Mouse (Mus musculus) limb, embryonic 14.5 days (tissue): ENCODE data around the gene Dnajc12. TPM values are rescaled to one million over a fixed set of nuclear protein-coding genes. Genes with fewer than 3 reads are reported as not detected.

ENCODE experiments used
- ATAC-seq: fragments of 200-750 bp; cut with Nextera tagmentation; 2 replicates; pipeline ENCODE4 v1.8.0; 2017; ENCODE audit warnings: low read depth, moderate number of reproducible peaks, moderate TSS enrichment; ENCODE audit not compliant: low FRiP score
- DNase-seq: peaks from one replicate; pipeline ENCODE4 v3.0.0-alpha.2; 2015; ENCODE audit warnings: low spot score
- H3K27ac ChIP-seq: fragments of 300-500 bp; sonication (generic); replicated peaks from 2 replicates; pipeline ENCODE4 v1.5.1; 2014; ENCODE audit warnings: low read depth, mild to moderate bottlenecking, low read length, moderate library complexity, mixed read lengths
- H3K27me3 ChIP-seq: fragments of 300-500 bp; sonication (generic); 2 replicates; pipeline ENCODE4 v1.6.1; 2014; ENCODE audit warnings: low read length, mixed read lengths; ENCODE audit not compliant: control insufficient read depth, insufficient read depth
- H3K36me3 ChIP-seq: fragments of 300-500 bp; sonication (generic); 2 replicates; pipeline ENCODE4 v1.6.1; 2014; ENCODE audit warnings: mild to moderate bottlenecking, low read length, moderate library complexity, mixed read lengths; ENCODE audit not compliant: control insufficient read depth, insufficient read depth
- H3K4me1 ChIP-seq: fragments of 300-500 bp; sonication (generic); 2 replicates; pipeline ENCODE4 v1.6.1; 2014; ENCODE audit warnings: antibody characterized with exemption, low read length, mixed read lengths; ENCODE audit not compliant: control insufficient read depth, insufficient read depth
- H3K4me2 ChIP-seq: fragments of 300-500 bp; sonication (generic); replicated peaks from 2 replicates; pipeline ENCODE4 v1.6.1; 2014; ENCODE audit warnings: low read depth, mild to moderate bottlenecking, low read length, moderate library complexity; ENCODE audit not compliant: severe bottlenecking
- H3K4me3 ChIP-seq: fragments of 300-500 bp; sonication (generic); replicated peaks from 2 replicates; pipeline ENCODE4 v1.5.1; 2014; ENCODE audit warnings: low read length
- H3K9ac ChIP-seq: fragments of 300-500 bp; sonication (generic); 2 replicates; pipeline ENCODE4 v1.6.1; 2014; ENCODE audit warnings: mild to moderate bottlenecking, low read depth, low read length, moderate library complexity; ENCODE audit not compliant: severe bottlenecking
- H3K9me3 ChIP-seq: fragments of 300-500 bp; sonication (generic); 2 replicates; pipeline ENCODE4 v1.6.1; 2016; ENCODE audit warnings: low read length; ENCODE audit not compliant: control insufficient read depth
- POLR2A ChIP-seq: fragments of 200-500 bp; IDR thresholded peaks from 2 replicates; pipeline ENCODE4 v1.8.0; 2012; ENCODE audit warnings: inconsistent platforms, mild to moderate bottlenecking, moderate library complexity, borderline replicate concordance; ENCODE audit not compliant: insufficient read depth, insufficient read length; ENCODE audit errors: extremely low read depth
- WGBS: fragments of 180-500 bp; shearing (Covaris S2); extraction: QIAGEN DNeasy Blood & Tissue Kit; methylation state at CpG from one replicate; pipeline ENCODE4 v1.1.7; 2014; 5-methylcytosine and 5-hydroxymethylcytosine counted together
- polyA plus RNA-seq, 2 experiments: library from polyadenylated mRNA; depleted of rRNA in 1 of 2; stranded (reverse) in 1 of 2; unstranded in 1 of 2; fragments of >200 nt; fragmentation: Nextera tagmentation in 1 of 2; extraction: Ambion mirVana in 1 of 2; gene quantifications; 2 replicates each; pipeline versions ENCODE4 v1.2.1 to v1.2.3; 2012 to 2014

The Dnajc12 gene
- polyA plus RNA-seq, 2 experiments = 9.1 to 9.2 TPM

DNA sequence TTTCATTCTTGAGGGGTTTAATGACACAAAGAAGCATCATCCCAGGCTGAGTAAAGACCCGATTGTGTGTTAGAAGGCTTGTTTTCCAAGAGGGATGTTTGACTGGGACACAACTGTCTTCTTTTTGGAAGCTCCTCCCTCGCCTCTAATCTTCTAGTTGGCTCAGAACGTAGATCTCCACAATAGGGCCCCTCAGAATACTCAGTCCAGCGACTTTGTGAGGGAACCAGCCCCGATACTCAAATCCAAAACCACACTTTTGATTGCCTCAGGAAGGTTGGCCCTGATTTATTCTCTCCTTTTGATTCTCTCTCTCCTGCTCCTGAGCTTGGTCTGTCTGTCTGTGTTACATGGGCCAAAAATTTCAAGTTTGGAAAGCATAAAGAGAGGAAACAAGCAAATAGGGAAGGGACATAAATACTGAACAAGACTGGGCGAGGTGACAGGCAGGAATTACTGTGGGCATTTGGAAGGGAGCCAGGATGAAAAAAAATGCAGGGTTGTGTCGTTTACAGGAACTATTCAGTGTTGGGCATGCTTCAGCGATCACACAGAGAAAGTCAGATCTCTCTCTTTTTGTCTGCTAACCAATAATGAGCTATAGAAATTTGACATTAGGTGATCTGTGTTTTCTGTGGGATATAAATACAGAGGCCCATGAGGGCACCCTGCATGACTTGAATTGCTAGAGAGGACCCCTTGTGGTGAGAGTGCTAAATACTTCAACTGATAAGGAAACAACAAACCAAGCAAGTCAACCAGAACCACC is 73.1 kb downstream of the Dnajc12 start:
- no peak overlapping the region for H3K27ac ChIP-seq
- no peak overlapping the region for H3K4me3 ChIP-seq
- H3K9me3 ChIP-seq = no peaks in the 10 kb centered on the region
- DNase-seq = peak; percentile 39
- TF ChIP-seq POLR2A = no peak
- no peaks in the 10 kb centered on the region for H3K4me1 ChIP-seq
- 58% methylated on average over 8 of the region's 8 CpGs for WGBS
- no peak overlapping the region for H3K9ac ChIP-seq
- no peak for ATAC-seq
- no peak overlapping the region for H3K4me2 ChIP-seq
- H3K36me3 ChIP-seq = no peaks in the 10 kb centered on the region
- H3K27me3 ChIP-seq = no peaks in the 10 kb centered on the region

DNA sequence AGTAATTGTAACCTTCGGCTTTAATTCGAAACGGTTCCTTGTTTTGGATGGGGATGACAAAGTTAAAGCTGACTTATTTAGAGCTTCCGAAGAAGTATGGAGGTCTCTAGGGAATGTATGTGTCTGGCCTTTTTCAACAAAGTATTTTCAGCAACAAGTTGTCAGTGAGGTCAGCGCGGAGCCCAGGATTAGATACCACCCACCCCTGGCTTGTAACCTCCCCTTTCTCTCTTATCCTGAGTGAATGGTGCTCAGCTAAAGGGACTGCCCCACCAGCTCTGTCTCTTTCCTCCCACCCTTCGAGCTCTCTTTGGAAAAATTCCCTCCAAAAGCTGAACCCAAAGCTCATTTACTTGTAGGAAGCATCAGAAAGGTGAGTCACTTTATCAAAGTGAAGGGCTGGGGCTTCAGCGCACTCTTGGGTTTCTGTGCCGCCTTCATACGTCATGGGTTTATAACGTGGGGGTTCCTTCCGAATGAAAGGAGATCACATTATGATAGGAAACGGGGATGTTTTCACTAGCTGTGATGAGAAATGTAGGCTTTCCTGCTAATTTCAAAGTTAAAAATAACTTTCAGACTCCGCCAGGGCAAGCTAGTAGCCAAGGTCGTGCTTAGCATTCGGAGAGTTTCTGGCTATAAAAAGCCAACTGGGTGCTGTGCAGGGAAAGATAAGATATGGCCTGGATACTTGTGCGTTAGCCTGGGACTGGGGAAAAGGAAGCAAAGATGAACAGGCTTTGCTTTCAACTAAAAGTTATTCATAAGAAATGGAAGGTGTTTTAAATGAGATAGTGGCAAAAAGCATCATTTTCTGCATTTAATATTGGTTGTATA is 75.3 kb downstream of the Dnajc12 start:
- WGBS = 65% methylated on average over 17 of the region's 17 CpGs
- no peak overlapping the region for H3K4me3 ChIP-seq
- no peak overlapping the region for H3K4me2 ChIP-seq
- H3K27ac ChIP-seq = no peak overlapping the region
- H3K36me3 ChIP-seq = no peaks in the 10 kb centered on the region
- ATAC-seq (no peak), DNase-seq (no peak)
- no peaks in the 10 kb centered on the region for H3K9me3 ChIP-seq
- no peaks in the 10 kb centered on the region for H3K4me1 ChIP-seq
- no peak overlapping the region for H3K9ac ChIP-seq
- no peak for TF ChIP-seq POLR2A
- no peaks in the 10 kb centered on the region for H3K27me3 ChIP-seq

Other genes with a start within 250 kb of the Dnajc12 start
- gene Mypn, start 178.5 kb upstream of the Dnajc12 start, polyA plus RNA-seq (2012; rRNA removed) = 4.6 and 4.8 TPM in 2 replicates
- gene Mypn, start 178.5 kb upstream of the Dnajc12 start, polyA plus RNA-seq (2014; fragmentation: Nextera tagmentation; extraction: Ambion mirVana) = 3.4 and 5.4 TPM in 2 replicates
- 32.6 and 33.3 TPM in 2 replicates for gene Herc4, start 138.6 kb upstream of the Dnajc12 start, polyA plus RNA-seq (2012; rRNA removed)
- 37.2 and 41.2 TPM in 2 replicates for gene Herc4, start 138.6 kb upstream of the Dnajc12 start, polyA plus RNA-seq (2014; fragmentation: Nextera tagmentation; extraction: Ambion mirVana)
- 17.0 and 19.4 TPM in 2 replicates for gene Sirt1, start 739 bp upstream of the Dnajc12 start, polyA plus RNA-seq (2012; rRNA removed)
- gene Sirt1, start 739 bp upstream of the Dnajc12 start, polyA plus RNA-seq (2014; fragmentation: Nextera tagmentation; extraction: Ambion mirVana) = 9.6 and 11.3 TPM in 2 replicates
- gene Gm7075, start 39.3 kb downstream of the Dnajc12 start, polyA plus RNA-seq (2012; rRNA removed) = 0.21 TPM in 1 of 2 replicates, not detected in the other
- gene Gm7075, start 39.3 kb downstream of the Dnajc12 start, polyA plus RNA-seq (2014; fragmentation: Nextera tagmentation; extraction: Ambion mirVana) = not detected in 2 replicates
- 0.73 and 0.89 TPM in 2 replicates for gene Ctnna3, start 47.7 kb downstream of the Dnajc12 start, polyA plus RNA-seq (2012; rRNA removed)
- gene Ctnna3, start 47.7 kb downstream of the Dnajc12 start, polyA plus RNA-seq (2014; fragmentation: Nextera tagmentation; extraction: Ambion mirVana) = 0.51 and 0.78 TPM in 2 replicates